Mouse (Mus musculus) embryo, embryonic 10 days (tissue): ENCODE measurements around the gene C1qbp.
A peak's percentile ranks its signal among the peaks of the same experiment; 100 is the strongest.

Experiments
- DNase-seq: peaks from one replicate; pipeline ENCODE4 v3.0.0-alpha.2; 2015; ENCODE audit warnings: low spot score

C1qbp gene

DNA sequence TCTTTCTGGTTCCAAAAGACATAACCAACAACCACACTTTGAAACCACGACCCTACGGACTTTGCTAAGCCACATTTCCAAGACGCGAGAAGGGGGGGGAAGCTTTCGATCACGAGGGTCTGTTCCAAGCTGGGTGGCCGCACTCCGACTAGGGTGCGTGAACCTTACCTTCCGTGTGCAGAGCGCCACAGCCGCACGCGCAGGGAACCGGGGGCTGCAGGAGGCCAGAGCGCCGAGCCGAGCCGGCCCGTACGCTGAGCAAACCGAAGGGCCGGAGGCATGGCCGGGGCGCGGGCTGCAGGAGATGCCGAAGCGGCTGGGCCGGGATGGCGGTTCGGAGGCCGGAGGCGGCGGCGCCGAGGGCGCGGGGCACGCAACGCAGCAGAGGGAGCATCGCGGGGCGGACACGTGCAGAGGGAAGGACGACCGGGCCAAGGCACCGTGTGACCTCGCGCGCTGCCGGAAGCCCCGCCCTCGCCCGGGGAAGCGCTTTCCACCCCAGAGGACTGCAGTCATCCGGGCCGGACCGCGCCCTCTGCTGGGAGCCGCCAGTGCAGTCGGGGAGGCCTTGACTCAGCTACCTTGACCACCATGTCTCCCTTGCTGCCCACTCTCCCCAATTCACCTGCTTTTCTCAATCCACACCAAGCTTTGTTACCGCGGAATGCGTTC, at the start of gene C1qbp:
C1qbp (minus strand) TSS at position 470 of the 672 bp plus-strand sequence.
- DNase-seq: peak; percentile 94

DNA sequence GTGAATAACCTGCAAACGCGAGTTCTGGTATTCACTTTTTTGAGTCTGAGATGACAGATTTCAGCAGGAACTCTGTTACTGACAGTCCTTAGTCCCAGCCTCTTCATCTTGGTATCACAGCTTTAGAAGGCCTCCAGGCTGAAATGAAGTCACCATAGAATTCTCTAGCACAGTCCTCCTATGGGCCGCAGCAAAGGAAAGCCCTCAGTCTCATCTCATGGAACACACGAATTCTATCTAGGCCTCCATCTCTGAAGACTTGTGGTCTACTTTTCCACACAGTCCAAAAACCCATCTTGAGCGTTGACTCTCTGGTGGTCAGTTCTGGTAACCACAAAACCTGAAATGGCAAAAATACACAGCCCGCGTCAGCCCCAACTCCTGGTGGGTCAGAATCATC, 49.2 kb upstream of the C1qbp start:
- no peak for DNase-seq

DNA sequence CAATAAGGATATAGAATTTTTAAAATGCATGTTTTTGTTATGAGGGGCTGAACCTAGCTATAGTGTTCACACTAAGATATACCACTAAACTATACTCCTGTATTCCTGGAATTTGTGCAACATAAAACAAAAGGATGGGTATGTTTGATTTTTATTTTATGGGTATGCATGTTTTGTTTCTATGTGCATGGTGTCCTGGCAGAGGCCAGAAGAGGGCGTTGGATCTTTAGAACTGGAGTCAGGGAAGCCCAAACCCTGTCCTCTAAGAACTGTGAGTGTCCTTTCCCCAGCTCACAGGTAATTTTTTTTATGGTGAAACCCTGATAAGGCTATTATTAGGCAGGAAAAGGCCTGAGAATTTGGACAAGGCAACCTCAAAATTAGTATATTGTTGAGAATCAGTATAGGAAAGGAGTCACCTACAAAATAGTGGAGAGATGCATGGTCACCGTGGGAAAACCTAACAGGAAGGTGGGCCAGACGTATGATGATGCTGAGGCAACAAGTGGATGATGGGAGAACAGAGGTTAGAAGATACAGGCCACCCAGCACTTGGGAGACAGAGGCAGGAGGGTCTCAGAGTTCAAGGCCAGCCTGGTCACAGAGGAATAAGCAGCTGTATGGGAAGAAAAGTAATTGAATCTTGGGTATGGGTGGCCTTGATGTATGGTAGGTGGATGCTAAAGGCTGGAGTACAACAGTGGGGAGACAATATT, 46.7 kb upstream of the C1qbp start:
- DNase-seq: no peak

DNA sequence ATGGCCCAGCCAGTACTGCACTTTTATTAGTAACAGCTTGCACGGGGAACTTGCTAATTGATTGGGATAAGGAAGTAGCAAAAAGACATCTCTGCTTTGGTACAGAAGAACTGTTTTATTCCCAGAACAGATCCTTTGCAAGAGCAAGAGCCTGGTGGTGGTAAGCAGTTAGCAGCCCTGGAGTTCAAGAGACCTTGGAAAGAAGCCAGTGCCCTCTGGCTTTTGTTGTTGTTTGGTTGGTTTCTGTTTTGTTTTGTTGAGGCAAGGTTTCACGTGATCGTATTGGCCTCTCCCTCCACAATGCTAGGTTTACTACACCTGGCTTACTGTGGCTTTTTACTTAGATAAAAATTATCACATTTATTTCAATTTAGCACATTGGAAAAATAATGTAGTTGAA, 45.5 kb upstream of the C1qbp start:
- no peak for DNase-seq

DNA sequence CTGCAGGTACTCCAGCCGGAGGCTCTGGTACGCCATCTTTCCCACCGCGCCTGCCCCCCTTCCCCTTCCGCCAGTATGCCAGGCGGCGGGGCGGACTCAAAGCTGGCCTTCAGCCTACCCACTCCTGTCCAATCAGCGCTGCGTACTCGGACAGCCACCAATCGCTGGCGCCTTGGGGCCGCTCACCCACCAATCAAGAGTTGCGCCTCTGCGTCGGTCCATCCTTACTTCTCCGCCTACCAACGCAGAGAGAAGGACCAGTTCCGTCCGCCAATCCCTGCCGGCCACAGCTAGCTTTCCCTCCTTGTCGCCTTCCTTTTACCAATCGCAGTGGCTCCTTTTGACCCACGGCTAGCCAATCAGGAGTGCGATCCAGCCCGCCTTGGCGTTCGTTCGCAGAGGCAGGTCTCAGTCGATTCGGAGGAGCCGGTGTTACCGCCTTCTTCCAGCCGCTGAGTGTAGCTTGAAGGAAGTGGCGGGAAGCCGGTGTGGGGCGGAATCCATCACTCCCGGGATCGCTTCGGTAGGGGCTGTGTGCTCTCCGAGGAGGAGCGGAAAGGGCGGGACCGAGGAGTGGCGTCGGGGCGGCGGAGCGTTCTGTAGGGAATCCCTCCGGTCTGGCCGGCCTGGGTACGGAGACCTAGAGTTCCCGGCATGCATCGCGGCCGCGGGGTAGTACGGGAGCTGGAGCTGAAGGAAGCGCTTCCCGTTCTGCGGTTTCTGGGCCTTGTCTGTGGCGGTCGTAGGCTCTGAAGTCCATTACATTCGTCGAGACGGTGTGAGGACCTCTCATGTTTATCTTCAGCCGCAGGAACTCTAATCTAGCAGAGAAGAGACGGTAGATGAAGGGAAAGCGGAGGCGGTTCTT, 36.6 kb upstream of the C1qbp start, which contains the start of the genes Mis12 and Derl2:
Mis12 (plus strand) TSS at position 411 of the 868 bp plus-strand sequence.
Derl2 (minus strand) TSS at position 641 of the 868 bp plus-strand sequence.
- DNase-seq: peak; percentile 99

DNA sequence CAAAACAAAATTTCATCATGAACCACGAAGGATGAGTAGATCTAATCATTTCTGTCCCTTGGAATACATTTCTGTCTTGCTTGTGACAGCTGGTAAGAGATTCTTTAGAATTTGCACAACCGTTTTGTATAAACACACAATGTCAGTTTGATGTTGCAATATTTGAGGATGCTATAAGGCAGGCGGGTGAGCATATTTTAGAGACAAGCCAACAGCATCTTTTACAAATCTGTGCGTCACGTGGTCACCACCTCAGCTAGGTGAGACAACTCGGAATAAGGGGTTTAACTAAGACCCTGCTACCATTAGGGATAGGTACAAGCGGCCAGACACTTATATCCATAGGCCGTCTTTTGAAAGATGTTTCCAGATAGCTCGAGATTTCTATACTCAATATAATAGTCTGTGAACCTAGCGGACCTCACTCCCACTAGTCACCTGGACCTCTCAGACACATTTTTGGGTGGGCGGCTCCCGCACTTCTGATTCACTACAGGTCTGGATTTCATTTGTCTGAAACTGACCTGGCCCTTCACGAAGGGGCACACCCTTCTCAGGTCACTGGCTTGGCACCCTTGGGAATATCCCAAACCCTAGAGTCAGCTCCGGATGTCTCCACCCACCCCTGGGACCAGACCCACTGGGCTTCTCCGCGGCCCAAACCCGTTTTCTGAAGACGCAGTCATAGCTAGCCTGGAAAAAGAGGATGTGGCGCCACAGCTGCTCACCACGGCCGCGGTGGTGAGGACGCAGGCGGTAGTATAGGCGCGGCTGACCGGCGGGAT, 35.8 kb upstream of the C1qbp start:
- no peak for DNase-seq

DNA sequence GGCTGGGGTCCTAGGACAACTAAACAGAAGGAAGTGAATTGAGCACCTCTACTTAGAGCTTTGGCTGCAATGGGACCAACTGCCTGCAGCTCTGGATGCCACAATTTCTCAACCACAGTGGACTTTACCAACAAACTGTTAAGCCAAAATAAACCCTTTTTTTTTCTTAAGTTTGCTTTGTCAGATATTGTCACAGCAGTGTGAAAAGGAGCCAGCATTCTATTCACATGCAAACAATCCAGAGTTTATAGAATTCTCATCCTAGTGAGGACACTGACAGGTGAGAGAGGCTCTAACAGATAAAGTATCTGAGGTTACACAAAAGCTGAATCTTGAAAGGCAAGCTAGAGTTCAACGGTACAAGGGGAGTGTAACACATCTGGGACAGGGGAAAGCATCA, 34.2 kb upstream of the C1qbp start:
- no peak for DNase-seq

DNA sequence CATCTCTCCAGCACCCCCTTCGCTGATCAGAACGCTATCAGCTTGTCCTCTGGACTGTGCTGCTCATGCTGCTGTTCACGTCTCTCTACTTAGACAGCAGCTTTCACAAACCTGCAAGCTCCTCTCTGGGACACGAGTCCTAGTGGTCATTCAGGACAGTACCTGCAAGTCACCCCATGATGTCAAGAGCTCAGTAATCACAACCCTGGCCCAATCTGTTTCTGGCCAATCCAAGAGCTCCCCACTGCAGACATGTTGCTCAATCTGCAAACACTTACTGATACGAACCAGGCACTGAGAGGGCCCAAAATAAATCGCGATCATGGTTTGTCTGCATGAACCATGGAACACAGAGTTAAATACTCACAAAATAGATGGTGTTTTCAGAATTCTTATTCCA, 29.9 kb upstream of the C1qbp start:
- no peak for DNase-seq

DNA sequence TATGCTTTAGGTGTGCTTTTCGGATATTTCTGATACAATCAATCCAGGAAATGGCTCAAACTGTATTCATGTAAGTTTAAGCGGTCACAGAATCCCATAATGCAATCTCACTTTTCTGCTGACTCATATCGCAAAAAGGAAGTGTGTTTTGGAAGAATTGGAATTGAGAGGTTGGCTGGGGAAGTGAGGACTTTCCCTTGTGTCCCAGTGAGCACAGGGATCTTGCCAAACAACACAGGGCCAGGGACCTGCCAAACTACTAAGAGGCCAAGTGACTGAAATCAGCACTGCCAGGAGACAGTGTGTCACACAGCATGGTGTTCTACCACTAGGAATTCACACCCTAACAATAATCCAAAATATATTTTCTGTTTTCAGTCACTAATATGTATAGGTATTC, 25.5 kb upstream of the C1qbp start:
- DNase-seq: no peak

DNA sequence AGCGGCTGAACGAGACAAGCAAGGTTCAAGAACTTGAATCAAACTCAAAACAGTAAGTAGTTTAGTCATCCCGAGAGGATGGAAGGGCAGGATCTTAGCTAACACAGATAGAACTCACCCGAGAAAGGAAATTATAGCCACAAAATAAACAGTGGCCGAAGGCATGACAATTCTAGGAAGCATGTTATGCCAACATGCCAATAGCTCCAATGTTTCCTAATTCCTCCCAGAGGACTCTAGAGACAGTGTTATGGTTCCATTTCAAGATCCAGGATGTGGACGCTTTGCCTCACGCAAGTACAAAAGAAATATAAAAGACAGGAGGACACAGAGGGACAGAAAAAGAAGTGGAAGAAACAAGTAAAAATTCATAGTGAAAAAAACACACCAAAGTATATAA, 25.0 kb upstream of the C1qbp start:
- no peak for DNase-seq

DNA sequence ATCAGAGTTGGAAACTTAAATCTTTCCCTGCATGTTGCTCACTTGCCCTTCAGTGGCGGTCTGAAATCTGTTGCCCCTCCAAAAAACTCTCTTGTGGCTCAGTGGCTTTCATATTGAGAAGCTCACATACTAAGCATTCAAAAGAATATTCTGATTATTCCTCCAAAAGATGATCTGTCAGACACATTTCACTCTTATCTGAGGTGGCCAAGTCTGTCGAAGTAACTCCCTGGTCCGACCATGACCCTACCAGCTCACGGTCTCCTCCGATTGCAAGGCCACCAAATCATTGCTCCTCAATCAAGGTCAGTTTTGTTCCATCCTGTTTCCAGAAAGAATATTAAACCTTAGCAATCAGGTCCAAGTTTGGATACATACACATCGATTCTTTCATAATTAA, 24.2 kb upstream of the C1qbp start:
- no peak for DNase-seq

DNA sequence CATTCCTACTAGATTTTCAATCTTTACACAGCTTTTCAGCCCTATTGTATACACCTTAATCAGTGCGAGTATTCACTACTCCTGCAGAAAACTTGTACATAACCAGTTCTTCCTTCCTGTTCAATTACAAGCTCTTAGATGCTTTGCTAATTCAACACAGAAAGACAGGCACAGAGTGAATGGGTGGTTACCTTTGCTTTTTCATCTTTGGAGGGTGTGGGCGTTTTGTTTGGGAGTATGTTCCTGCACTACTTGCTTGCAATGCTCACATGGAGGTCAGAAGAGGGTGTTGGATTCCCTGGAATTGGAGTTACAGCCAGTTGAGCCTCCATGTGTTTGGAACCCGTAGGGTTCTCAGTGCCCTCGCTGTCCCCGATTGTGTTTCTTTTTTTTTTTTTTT, 22.2 kb upstream of the C1qbp start:
- DNase-seq: no peak

DNA sequence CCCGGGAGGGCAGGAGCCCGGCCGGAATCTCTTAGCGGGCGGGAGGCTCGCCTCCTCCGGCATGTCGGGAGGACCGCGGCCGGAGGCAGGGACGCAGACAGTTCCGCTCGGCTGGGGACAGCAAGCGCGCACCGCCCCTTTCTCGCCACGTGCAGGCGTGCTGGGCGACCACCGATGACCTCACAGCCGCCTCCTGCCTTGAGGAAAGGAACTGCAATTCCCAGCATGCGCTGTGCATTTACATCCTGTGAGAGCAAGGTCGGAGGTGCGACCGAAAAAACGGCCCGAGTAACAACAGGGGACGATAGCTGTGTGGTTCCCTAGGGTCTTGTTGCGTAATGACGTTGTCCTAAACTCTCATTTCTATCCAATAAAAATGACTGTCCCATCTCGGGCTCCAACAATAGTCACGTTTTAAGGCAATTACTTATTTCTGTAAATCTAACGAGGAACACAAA, 21.5 kb upstream of the C1qbp start, which contains the start of gene Dhx33:
Dhx33 (minus strand) TSS at position 122 of the 458 bp plus-strand sequence.
- DNase-seq: peak; percentile 100

DNA sequence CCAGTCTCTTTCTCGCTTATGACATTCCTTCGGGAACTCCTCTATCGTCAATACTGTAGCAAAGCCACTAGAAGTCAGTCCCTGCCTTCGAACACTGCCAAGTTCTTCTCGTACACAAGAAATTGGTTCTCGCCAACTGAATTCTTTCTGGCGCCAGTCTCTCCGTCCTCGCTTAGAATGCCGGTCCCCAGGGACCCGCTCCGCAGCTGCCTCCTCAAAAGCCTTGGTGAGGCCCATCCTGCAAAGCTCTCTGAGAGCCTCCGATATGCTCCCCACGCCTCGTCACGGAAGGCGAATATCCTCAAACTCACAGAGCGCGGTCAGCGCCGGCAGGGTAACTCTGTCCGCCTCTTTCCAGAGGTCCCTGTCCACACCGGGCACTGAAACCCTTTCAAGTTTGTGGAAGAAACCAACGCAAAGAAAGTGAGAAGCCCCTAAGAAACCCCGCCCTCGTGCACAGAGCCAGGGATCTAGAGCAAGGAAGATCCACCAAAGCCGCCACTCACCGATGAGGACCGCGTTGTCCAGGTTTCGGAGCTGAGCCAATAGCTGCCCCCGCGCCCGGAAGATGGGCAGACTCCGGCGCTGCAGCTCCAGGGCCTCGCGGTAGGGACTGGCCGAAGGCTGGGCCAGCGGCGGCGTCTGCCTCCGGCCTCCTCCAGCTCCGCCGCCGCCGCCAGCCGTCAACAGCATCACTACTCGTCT, 20.9 kb upstream of the C1qbp start:
- DNase-seq: peak; percentile 65

DNA sequence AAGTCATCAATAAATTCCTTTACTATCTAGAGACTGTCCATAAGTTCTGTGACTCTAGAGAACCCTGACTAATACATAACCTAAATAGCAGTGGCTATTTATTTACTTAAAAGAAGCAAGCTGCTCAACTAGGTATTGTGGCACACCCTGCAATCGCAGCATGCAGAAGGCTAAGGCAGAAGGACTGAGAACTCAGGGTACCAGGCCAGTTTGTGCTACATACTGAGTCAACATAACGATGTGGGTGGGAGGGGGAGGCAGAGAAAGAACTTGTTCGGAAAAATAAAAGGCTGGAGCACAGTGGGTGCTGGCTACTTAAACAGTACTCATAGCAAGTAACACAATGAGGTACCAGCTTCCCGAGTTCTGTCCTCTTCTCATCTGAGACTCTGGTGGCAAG, 18.3 kb upstream of the C1qbp start:
- no peak for DNase-seq

DNA sequence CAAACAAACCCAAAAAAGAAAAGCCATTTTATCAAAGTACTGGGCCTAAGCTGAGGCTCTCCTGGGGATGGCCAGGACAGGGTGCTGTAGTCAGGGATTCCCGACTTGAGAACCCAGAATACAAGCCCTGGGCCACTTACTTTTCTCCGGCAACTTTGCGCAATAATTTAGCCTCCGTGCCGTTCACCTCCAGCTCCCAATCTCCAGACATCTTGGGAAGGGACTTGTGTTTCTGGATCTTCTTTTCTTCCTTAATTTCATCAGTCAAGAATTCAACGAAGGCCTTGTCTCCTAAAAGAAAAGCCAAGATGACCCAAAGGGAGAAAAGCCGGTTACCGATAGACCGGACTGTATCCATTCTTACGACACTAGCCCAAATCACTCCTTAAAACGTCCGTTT, 796 bp downstream of the C1qbp start:
- no peak for DNase-seq

DNA sequence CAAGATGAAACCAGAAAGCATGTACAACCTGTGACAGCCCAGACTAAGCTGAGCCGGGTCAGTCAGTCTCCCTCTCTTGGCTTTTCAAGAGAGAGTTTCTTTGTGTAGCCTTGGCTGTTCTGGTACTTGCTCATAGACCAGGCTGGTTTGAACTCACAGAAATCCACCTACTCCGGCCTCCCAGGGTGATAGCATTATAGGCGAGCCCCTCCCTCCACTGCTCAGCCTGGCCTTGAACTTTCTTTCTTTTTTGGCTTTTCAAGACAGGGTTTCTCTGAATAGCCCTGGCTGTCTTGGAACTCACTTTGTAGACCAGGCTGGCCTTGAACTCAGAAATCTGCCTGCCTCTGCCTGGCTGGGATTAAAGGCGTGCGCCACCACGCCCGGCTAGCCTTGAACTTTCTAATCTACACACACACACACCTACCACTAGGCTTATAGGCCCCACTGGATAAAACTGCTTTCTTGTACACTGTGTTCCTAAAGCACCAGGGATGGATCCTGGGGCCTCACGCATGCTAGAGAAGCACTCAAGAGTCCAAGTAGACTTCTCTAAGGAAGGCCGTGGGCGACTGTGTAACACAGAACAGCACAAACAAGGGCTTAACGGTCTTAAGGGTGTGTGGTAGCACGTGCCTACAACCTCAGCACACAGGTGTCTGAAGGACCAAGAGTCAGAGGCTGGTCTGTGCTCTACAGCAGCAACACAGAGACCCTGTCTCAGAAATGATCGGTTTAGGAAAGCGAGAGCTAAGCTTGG, 1.9 kb downstream of the C1qbp start:
- DNase-seq: no peak

DNA sequence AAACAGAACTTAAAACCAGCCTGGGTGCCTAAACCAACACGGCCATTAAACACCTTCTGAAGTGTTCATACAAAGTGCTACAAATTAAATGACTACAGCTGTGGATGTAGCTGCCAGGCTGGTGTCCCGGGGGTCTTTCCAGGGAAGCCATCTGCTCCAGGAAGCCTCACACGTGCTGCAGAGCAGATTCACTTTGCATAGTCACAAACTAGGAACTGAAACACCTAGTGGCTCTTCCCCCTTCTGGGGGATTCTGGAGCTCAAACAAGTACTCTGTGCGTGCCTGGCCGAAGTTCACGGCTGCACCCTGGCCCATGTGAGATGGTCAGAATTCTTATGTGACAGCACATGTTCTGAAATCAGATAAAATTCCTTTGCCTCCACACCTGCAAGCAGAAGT, 2.6 kb downstream of the C1qbp start:
- DNase-seq: no peak

DNA sequence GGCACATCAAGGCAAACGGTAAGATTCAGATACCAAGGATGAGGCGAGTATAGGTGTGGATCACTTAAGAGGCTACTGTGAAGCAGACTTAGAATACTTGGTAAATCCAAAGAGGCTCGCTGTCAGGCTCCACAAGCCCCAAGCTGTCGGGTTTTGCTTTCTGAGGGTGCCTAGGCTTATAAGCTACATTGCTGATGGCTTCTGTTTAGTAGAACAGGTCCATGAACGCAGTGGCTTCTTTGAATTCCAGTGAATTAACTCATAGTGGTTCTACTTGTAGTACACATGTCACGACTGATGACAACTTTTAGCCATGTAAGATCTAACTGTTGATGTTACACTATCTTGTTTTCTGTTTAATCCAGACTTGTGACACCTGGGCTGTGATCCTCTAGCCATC, 5.5 kb downstream of the C1qbp start:
- no peak for DNase-seq

DNA sequence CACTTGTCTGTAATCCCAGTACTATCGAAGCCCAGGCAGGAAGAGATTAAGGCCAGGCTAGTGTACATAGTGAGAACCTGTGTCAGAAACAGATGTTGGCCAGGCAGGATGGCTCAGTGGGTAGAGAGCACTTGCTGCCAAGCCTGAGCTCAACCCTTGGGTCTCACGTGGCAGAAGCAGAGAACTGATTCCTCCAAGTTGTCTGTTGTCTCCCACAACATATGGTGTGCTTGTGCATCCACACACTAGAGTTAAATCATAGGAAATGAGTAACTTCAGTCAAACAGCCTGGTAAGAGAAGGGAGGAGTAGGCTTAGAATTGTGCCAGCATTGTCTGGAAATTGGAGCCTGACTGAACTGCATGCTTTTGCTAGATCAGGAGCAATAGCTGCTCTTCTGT, 7.6 kb downstream of the C1qbp start:
- no peak for DNase-seq
